Mouse (Mus musculus): ENCODE data around the gene Plac1. TPM values are rescaled to one million over a fixed set of nuclear protein-coding genes. Genes with fewer than 3 reads are reported as not detected.
A peak's percentile ranks its signal among the peaks of the same experiment; 100 is the strongest.

The Plac1 gene
- total and polyA plus RNA-seq, 2 experiments from 2014 or later: not detected

DNA sequence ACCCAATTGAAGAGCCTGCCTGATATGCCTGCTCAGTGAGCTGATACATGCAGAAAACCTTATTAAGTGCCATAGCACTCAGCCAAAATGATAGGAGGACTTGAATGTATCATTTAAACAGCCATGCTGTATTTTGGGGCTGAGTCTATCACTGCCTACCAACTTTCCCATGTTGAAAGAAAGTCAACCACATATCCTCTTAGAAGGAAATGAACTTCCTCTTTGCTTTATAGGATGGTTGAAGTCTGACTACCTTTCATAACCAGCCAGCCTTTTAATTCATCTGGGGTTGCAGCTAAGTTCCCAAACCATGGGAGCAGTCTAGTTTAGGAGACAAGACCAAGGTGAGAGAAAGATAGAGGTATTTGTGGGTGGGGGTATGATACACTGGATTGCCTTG, 121.9 kb downstream of the Plac1 start:
- H3K27me3 ChIP-seq (ENCODE audit: insufficient read depth, low read length): no peaks in the 10 kb centered on the region
- H3K4me2 ChIP-seq (ENCODE audit: low read depth): no peak overlapping the region
- no peak overlapping the region for H3K4me3 ChIP-seq (ENCODE audit: low read depth, low read length)
- H3K9ac ChIP-seq: no peak overlapping the region
- no peak for TF ChIP-seq CTCF (IDR thresholded peaks at IDR 0.05; ENCODE audit: low read depth)
- H3K36me3 ChIP-seq (ENCODE audit: insufficient read depth): no peaks in the 10 kb centered on the region
- DNase-seq (no peak), ATAC-seq (no peak)
- H3K27ac ChIP-seq (ENCODE audit: low read depth, low read length): no peak overlapping the region
- no peaks in the 10 kb centered on the region for H3K9me3 ChIP-seq (ENCODE audit: low read length)
- H3K4me1 ChIP-seq (ENCODE audit: insufficient read depth): no peaks in the 10 kb centered on the region

DNA sequence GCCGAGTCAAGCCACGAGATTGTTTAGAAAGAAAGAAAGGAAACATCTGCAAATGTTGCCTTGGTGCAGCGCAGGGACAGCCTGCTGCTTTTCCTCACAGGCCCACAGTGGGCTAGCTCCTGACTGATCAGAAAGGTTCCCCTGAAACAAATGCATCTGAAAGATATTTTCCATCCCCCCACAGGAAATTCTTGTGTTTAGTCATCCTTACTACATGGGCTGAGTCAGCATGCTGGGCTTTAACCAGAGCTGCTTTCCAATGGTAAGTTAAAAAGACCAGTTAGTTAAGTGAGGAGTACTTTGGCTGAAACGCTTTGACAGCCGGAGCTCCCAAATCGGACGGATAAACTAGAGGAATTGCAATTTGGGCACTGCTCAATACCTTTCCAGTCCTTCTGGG, 124.9 kb downstream of the Plac1 start:
- 72% methylated on average over 7 of the region's 7 CpGs for WGBS
- no peak for ATAC-seq
- no peaks in the 10 kb centered on the region for H3K27me3 ChIP-seq (ENCODE audit: insufficient read depth, low read length)
- TF ChIP-seq CTCF (IDR thresholded peaks at IDR 0.05; ENCODE audit: low read depth): no peak
- no peaks in the 10 kb centered on the region for H3K9me3 ChIP-seq (ENCODE audit: low read length)
- no peaks in the 10 kb centered on the region for H3K4me1 ChIP-seq (ENCODE audit: insufficient read depth)
- H3K36me3 ChIP-seq (ENCODE audit: insufficient read depth): no peaks in the 10 kb centered on the region
- H3K4me3 ChIP-seq (ENCODE audit: low read depth, low read length): no peak overlapping the region
- DNase-seq: no peak
- no peak overlapping the region for H3K9ac ChIP-seq
- H3K4me2 ChIP-seq (ENCODE audit: low read depth): no peak overlapping the region
- no peak overlapping the region for H3K27ac ChIP-seq (ENCODE audit: low read depth, low read length)

- Histone ChIP-seq H3K9ac (no peak overlapping the region), H3K27me3 (ENCODE audit: insufficient read depth, low read length) (no peaks in the 10 kb centered on the region), H3K4me2 (ENCODE audit: low read depth) (no peak overlapping the region), H3K9me3 (ENCODE audit: low read length) (no peaks in the 10 kb centered on the region), H3K4me3 (ENCODE audit: low read depth, low read length) (no peak overlapping the region), H3K4me1 (ENCODE audit: insufficient read depth) (no peaks in the 10 kb centered on the region), H3K36me3 (ENCODE audit: insufficient read depth) (no peaks in the 10 kb centered on the region), H3K27ac (ENCODE audit: low read depth, low read length) (no peak overlapping the region)
- ATAC-seq (no peak), DNase-seq (no peak)
- WGBS: 91% methylated on average over 4 of the region's 4 CpGs
- no peak for TF ChIP-seq CTCF (IDR thresholded peaks at IDR 0.05; ENCODE audit: low read depth)
These were observed 129.8 kb downstream of the Plac1 start for GRCm38 (mm10) chrX:53110142-53110541.

- TF ChIP-seq CTCF (IDR thresholded peaks at IDR 0.05; ENCODE audit: low read depth): no peak
- Histone ChIP-seq H3K4me1 (ENCODE audit: insufficient read depth) (no peaks in the 10 kb centered on the region), H3K4me2 (ENCODE audit: low read depth) (no peak overlapping the region), H3K4me3 (ENCODE audit: low read depth, low read length) (no peak overlapping the region), H3K9ac (no peak overlapping the region), H3K36me3 (ENCODE audit: insufficient read depth) (no peaks in the 10 kb centered on the region), H3K27ac (ENCODE audit: low read depth, low read length) (no peak overlapping the region), H3K27me3 (ENCODE audit: insufficient read depth, low read length) (no peaks in the 10 kb centered on the region), H3K9me3 (ENCODE audit: low read length) (no peaks in the 10 kb centered on the region)
- DNase-seq (no peak), ATAC-seq (no peak)
- WGBS: 83% methylated on average over 2 of the region's 2 CpGs
These were observed 132.8 kb downstream of the Plac1 start for GRCm38 (mm10) chrX:53107127-53107526.

- Histone ChIP-seq H3K9me3 (ENCODE audit: low read length) (no peaks in the 10 kb centered on the region), H3K4me2 (ENCODE audit: low read depth) (no peak overlapping the region), H3K27me3 (ENCODE audit: insufficient read depth, low read length) (no peaks in the 10 kb centered on the region), H3K4me3 (ENCODE audit: low read depth, low read length) (no peak overlapping the region), H3K27ac (ENCODE audit: low read depth, low read length) (no peak overlapping the region), H3K4me1 (ENCODE audit: insufficient read depth) (no peaks in the 10 kb centered on the region), H3K9ac (no peak overlapping the region), H3K36me3 (ENCODE audit: insufficient read depth) (no peaks in the 10 kb centered on the region)
- DNase-seq (peak; percentile 5), ATAC-seq (no peak)
- 54% methylated on average over 2 of the region's 2 CpGs for WGBS
- TF ChIP-seq CTCF (IDR thresholded peaks at IDR 0.05; ENCODE audit: low read depth): no peak
These were observed 138.7 kb downstream of the Plac1 start for GRCm38 (mm10) chrX:53101165-53101564.

DNA sequence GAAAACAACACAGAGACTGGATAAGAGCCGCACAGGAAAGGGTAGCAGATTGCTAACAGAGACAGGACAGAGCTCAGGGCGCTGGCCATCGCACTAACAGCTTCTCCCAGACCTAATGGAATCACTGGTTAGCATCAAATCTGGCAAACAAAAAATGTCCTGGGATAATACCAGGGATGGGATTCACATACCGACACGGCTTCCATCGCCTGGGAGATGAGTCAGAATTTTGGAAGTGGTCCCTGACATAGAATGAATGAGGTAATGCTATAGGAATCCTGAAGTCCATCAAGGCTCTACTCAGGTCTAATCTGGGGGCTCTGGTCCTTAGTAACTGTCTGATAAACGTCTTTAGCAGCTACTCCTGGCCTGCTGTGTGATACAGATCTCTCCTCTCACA, 140.0 kb downstream of the Plac1 start:
- no peak for ATAC-seq
- Histone ChIP-seq H3K9ac (no peak overlapping the region), H3K4me3 (ENCODE audit: low read depth, low read length) (no peak overlapping the region), H3K27me3 (ENCODE audit: insufficient read depth, low read length) (no peaks in the 10 kb centered on the region), H3K4me1 (ENCODE audit: insufficient read depth) (no peaks in the 10 kb centered on the region), H3K27ac (ENCODE audit: low read depth, low read length) (no peak overlapping the region), H3K36me3 (ENCODE audit: insufficient read depth) (no peaks in the 10 kb centered on the region), H3K4me2 (ENCODE audit: low read depth) (no peak overlapping the region), H3K9me3 (ENCODE audit: low read length) (no peaks in the 10 kb centered on the region)
- 50% methylated on average over 7 of the region's 7 CpGs for WGBS
- DNase-seq: no peak
- TF ChIP-seq CTCF (IDR thresholded peaks at IDR 0.05; ENCODE audit: low read depth): no peak

GRCm38 (mm10) chrX:53099266-53099665, 140.6 kb downstream of the Plac1 start:
- no peak overlapping the region for H3K4me2 ChIP-seq (ENCODE audit: low read depth)
- H3K4me1 ChIP-seq (ENCODE audit: insufficient read depth): no peaks in the 10 kb centered on the region
- no peak overlapping the region for H3K9ac ChIP-seq
- no peaks in the 10 kb centered on the region for H3K27me3 ChIP-seq (ENCODE audit: insufficient read depth, low read length)
- ATAC-seq: no peak
- H3K9me3 ChIP-seq (ENCODE audit: low read length): no peaks in the 10 kb centered on the region
- no peaks in the 10 kb centered on the region for H3K36me3 ChIP-seq (ENCODE audit: insufficient read depth)
- no peak for DNase-seq
- H3K4me3 ChIP-seq (ENCODE audit: low read depth, low read length): no peak overlapping the region
- no peak for TF ChIP-seq CTCF (IDR thresholded peaks at IDR 0.05; ENCODE audit: low read depth)
- WGBS: 79% methylated on average over 3 of the region's 3 CpGs
- no peak overlapping the region for H3K27ac ChIP-seq (ENCODE audit: low read depth, low read length)

DNA sequence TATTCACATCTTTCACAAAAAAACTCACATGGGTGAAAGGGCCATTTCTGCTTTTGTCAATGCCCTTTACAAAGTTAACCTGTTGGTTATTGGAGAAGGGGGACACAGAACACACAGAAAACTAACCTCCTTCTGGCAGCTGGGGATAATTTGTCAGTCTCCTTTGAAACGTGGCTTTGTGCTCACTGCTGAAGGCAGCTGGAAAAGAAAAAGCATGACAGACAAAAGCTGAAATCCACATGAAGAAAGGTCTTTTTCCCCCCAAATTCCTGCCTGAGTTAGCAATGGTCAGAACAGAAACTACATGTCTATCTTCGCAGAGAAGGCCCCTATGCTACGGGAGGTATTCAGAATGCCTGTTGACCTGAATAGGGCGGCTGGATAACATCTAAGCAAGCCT, 141.6 kb downstream of the Plac1 start:
- H3K9ac ChIP-seq: no peak overlapping the region
- no peak for DNase-seq
- WGBS: 40% methylated on average over 4 of the region's 4 CpGs
- H3K27me3 ChIP-seq (ENCODE audit: insufficient read depth, low read length): no peaks in the 10 kb centered on the region
- H3K36me3 ChIP-seq (ENCODE audit: insufficient read depth): no peaks in the 10 kb centered on the region
- H3K4me1 ChIP-seq (ENCODE audit: insufficient read depth): no peaks in the 10 kb centered on the region
- H3K9me3 ChIP-seq (ENCODE audit: low read length): no peaks in the 10 kb centered on the region
- no peak overlapping the region for H3K4me3 ChIP-seq (ENCODE audit: low read depth, low read length)
- no peak for ATAC-seq
- no peak overlapping the region for H3K27ac ChIP-seq (ENCODE audit: low read depth, low read length)
- no peak for TF ChIP-seq CTCF (IDR thresholded peaks at IDR 0.05; ENCODE audit: low read depth)
- no peak overlapping the region for H3K4me2 ChIP-seq (ENCODE audit: low read depth)

Data from forebrain, postnatal 0 days (tissue).